In genomic region chr7:13022773-13023535, GRCm38 (mm10) we compare ENCODE assay signal across 8 mouse cellular contexts. TPM values are rescaled to one million over a fixed set of nuclear protein-coding genes. Genes with fewer than 3 reads are reported as not detected.
DNase-seq lines count a peak whose midpoint lies in the region; ATAC-seq lines count a peak whose summit lies in the region.

No protein-coding gene starts in this region.

- H3K9ac ChIP-seq in forebrain, embryonic 13.5 days = peak overlapping the region; percentile 98
- H3K9ac ChIP-seq in limb, embryonic 13.5 days = peak overlapping the region; percentile 74
- H3K9ac ChIP-seq in midbrain, embryonic 12.5 days (replicated peaks) = peak overlapping the region; percentile 72

- 3% methylated on average over 31 of the region's 31 CpGs for WGBS in forebrain, embryonic 13.5 days
- 4% methylated on average over 31 of the region's 31 CpGs for WGBS in hindbrain, embryonic 10.5 days
- 3% methylated on average over 30 of the region's 31 CpGs for WGBS in limb, embryonic 13.5 days
- 4% methylated on average over 31 of the region's 31 CpGs for WGBS in midbrain, embryonic 12.5 days

- peak overlapping the region; percentile 92 for H3K4me3 ChIP-seq in forebrain, embryonic 13.5 days
- H3K4me3 ChIP-seq in hindbrain, embryonic 10.5 days = peak overlapping the region; percentile 97
- peak overlapping the region; percentile 84 for H3K4me3 ChIP-seq in limb, embryonic 13.5 days
- peak overlapping the region; percentile 73 for H3K4me3 ChIP-seq in midbrain, embryonic 12.5 days

- peak; percentile 44 for ATAC-seq in forebrain, embryonic 13.5 days
- ATAC-seq in limb, embryonic 13.5 days (ENCODE audit: low FRiP score, low read depth) = peak; percentile 71
- peak; percentile 67 for ATAC-seq in midbrain, embryonic 12.5 days (ENCODE audit: low FRiP score, low read depth)

- H3K36me3 ChIP-seq in forebrain, embryonic 13.5 days (ENCODE audit: poor library complexity, severe bottlenecking) = peaks cover 27% of the 10 kb centered on the region
- H3K36me3 ChIP-seq in hindbrain, embryonic 10.5 days = peaks cover 29% of the 10 kb centered on the region
- peaks cover 27% of the 10 kb centered on the region for H3K36me3 ChIP-seq in limb, embryonic 13.5 days
- H3K36me3 ChIP-seq in midbrain, embryonic 12.5 days = peaks cover 25% of the 10 kb centered on the region
- peaks cover 10% of the 10 kb centered on the region; the same call in 1 of the 2 replicates for H3K36me3 ChIP-seq in splenic B cell, adult 2 months (ENCODE audit: control insufficient read depth, insufficient read depth, low read length, poor library complexity, severe bottlenecking)

- H3K9me3 ChIP-seq in forebrain, embryonic 13.5 days (replicated peaks) = no peaks in the 10 kb centered on the region
- H3K9me3 ChIP-seq in hindbrain, embryonic 10.5 days = no peaks in the 10 kb centered on the region
- H3K9me3 ChIP-seq in limb, embryonic 13.5 days = no peaks in the 10 kb centered on the region
- H3K9me3 ChIP-seq in midbrain, embryonic 12.5 days = no peaks in the 10 kb centered on the region

- peak; percentile 81 for DNase-seq in MEL-GATA-1-ER (ENCODE audit: extremely low read depth, low read depth)
- peak; percentile 81 for DNase-seq in c-Kit-positive CD71-negative TER-119-negative erythroid progenitor cells, embryonic 14.5 days (ENCODE audit: low read depth)
- peak; percentile 92 for DNase-seq in hindbrain, embryonic 10.5 days (ENCODE audit: low spot score)
- DNase-seq in splenic B cell, adult 2 months (ENCODE audit: low read depth, low spot score) = peak; percentile 77
- DNase-seq in frontal cortex, adult 2 months (ENCODE audit: extremely low spot score in 1 of 2, low spot score in 1 of 2) = no peak

- H3K4me1 ChIP-seq in forebrain, embryonic 13.5 days = peaks cover 32% of the 10 kb centered on the region
- H3K4me1 ChIP-seq in hindbrain, embryonic 10.5 days (replicated peaks) = peaks cover 32% of the 10 kb centered on the region
- H3K4me1 ChIP-seq in limb, embryonic 13.5 days = peaks cover 22% of the 10 kb centered on the region
- H3K4me1 ChIP-seq in midbrain, embryonic 12.5 days = peaks cover 28% of the 10 kb centered on the region

- H3K4me2 ChIP-seq in forebrain, embryonic 13.5 days = peak overlapping the region; percentile 80
- H3K4me2 ChIP-seq in limb, embryonic 13.5 days (replicated peaks) = peak overlapping the region; percentile 100
- peak overlapping the region; percentile 97 for H3K4me2 ChIP-seq in midbrain, embryonic 12.5 days (replicated peaks)

- no peaks in the 10 kb centered on the region for H3K27me3 ChIP-seq in forebrain, embryonic 13.5 days
- no peaks in the 10 kb centered on the region for H3K27me3 ChIP-seq in hindbrain, embryonic 10.5 days (ENCODE audit: insufficient read depth, poor library complexity, severe bottlenecking)
- H3K27me3 ChIP-seq in limb, embryonic 13.5 days = no peaks in the 10 kb centered on the region
- H3K27me3 ChIP-seq in midbrain, embryonic 12.5 days = no peaks in the 10 kb centered on the region
- no peaks in the 10 kb centered on the region for H3K27me3 ChIP-seq in splenic B cell, adult 2 months (ENCODE audit: control insufficient read depth, insufficient read depth, low read length, poor library complexity, severe bottlenecking)

- peak overlapping the region; percentile 99 for H3K27ac ChIP-seq in forebrain, embryonic 13.5 days
- peak overlapping the region; percentile 99 for H3K27ac ChIP-seq in hindbrain, embryonic 10.5 days
- H3K27ac ChIP-seq in limb, embryonic 13.5 days = peak overlapping the region; percentile 99
- peak overlapping the region; percentile 98 for H3K27ac ChIP-seq in midbrain, embryonic 12.5 days (replicated peaks)

RNA-seq across cellular contexts. Expression of gene Chmp2a, which starts 11.7 kb away (rescaled TPM):
- 164 and 168 TPM in 2 replicates for polyA plus RNA-seq in forebrain, embryonic 13.5 days (2015; fragmentation: Nextera tagmentation; extraction: Ambion mirVana)
- 113 and 144 TPM in 2 replicates for polyA plus RNA-seq in hindbrain, embryonic 10.5 days (2016; fragmentation: Nextera tagmentation; extraction: Ambion mirVana)
- 127 and 133 TPM in 2 replicates for polyA plus RNA-seq in limb, embryonic 13.5 days (2015; fragmentation: Nextera tagmentation; extraction: Ambion mirVana)
- polyA plus RNA-seq in midbrain, embryonic 12.5 days (2016; fragmentation: Nextera tagmentation; extraction: Ambion mirVana) = 139 and 150 TPM in 2 replicates
- polyA plus RNA-seq in frontal cortex, adult 2 months (2012; rRNA removed) = 239 and 244 TPM in 2 replicates

RNA-seq across cellular contexts. Expression of gene Zbtb45, which starts 13.1 kb away (rescaled TPM):
- 32.8 and 37.1 TPM in 2 replicates for polyA plus RNA-seq in forebrain, embryonic 13.5 days (2015; fragmentation: Nextera tagmentation; extraction: Ambion mirVana)
- polyA plus RNA-seq in hindbrain, embryonic 10.5 days (2016; fragmentation: Nextera tagmentation; extraction: Ambion mirVana) = 31.3 and 34.4 TPM in 2 replicates
- 28.0 and 29.6 TPM in 2 replicates for polyA plus RNA-seq in limb, embryonic 13.5 days (2015; fragmentation: Nextera tagmentation; extraction: Ambion mirVana)
- 36.6 and 37.1 TPM in 2 replicates for polyA plus RNA-seq in midbrain, embryonic 12.5 days (2016; fragmentation: Nextera tagmentation; extraction: Ambion mirVana)
- polyA plus RNA-seq in frontal cortex, adult 2 months (2012; rRNA removed) = 34.3 and 36.8 TPM in 2 replicates

RNA-seq across cellular contexts. Expression of gene Ube2m, which starts 15.1 kb away (rescaled TPM):
- 44.0 and 53.7 TPM in 2 replicates for polyA plus RNA-seq in forebrain, embryonic 13.5 days (2015; fragmentation: Nextera tagmentation; extraction: Ambion mirVana)
- 126 and 157 TPM in 2 replicates for polyA plus RNA-seq in hindbrain, embryonic 10.5 days (2016; fragmentation: Nextera tagmentation; extraction: Ambion mirVana)
- 100 and 114 TPM in 2 replicates for polyA plus RNA-seq in limb, embryonic 13.5 days (2015; fragmentation: Nextera tagmentation; extraction: Ambion mirVana)
- 143 and 149 TPM in 2 replicates for polyA plus RNA-seq in midbrain, embryonic 12.5 days (2016; fragmentation: Nextera tagmentation; extraction: Ambion mirVana)
- 362 and 411 TPM in 2 replicates for polyA plus RNA-seq in frontal cortex, adult 2 months (2012; rRNA removed)

RNA-seq across cellular contexts. Expression of gene Trim28, which starts 24.0 kb away (rescaled TPM):
- 270 and 289 TPM in 2 replicates for polyA plus RNA-seq in forebrain, embryonic 13.5 days (2015; fragmentation: Nextera tagmentation; extraction: Ambion mirVana)
- polyA plus RNA-seq in hindbrain, embryonic 10.5 days (2016; fragmentation: Nextera tagmentation; extraction: Ambion mirVana) = 373 and 399 TPM in 2 replicates
- 316 and 329 TPM in 2 replicates for polyA plus RNA-seq in limb, embryonic 13.5 days (2015; fragmentation: Nextera tagmentation; extraction: Ambion mirVana)
- polyA plus RNA-seq in midbrain, embryonic 12.5 days (2016; fragmentation: Nextera tagmentation; extraction: Ambion mirVana) = 376 and 420 TPM in 2 replicates
- 234 and 279 TPM in 2 replicates for polyA plus RNA-seq in frontal cortex, adult 2 months (2012; rRNA removed)

RNA-seq across cellular contexts. Expression of gene Slc27a5, which starts 25.0 kb away (rescaled TPM):
- 0.12 and 0.53 TPM in 2 replicates for polyA plus RNA-seq in forebrain, embryonic 13.5 days (2015; fragmentation: Nextera tagmentation; extraction: Ambion mirVana)
- 0.11 and 0.26 TPM in 2 replicates for polyA plus RNA-seq in hindbrain, embryonic 10.5 days (2016; fragmentation: Nextera tagmentation; extraction: Ambion mirVana)
- polyA plus RNA-seq in limb, embryonic 13.5 days (2015; fragmentation: Nextera tagmentation; extraction: Ambion mirVana) = 0.08 and 0.34 TPM in 2 replicates
- 0.13 TPM in 1 of 2 replicates, not detected in the other for polyA plus RNA-seq in midbrain, embryonic 12.5 days (2016; fragmentation: Nextera tagmentation; extraction: Ambion mirVana)
- 0.64 and 1.3 TPM in 2 replicates for polyA plus RNA-seq in frontal cortex, adult 2 months (2012; rRNA removed)

Comparison
In these comparisons a context has a peak if more than half of its experiments do, and no peak if none do; other contexts are left out.
1. DNase-seq: peak in MEL-GATA-1-ER (single experiment), c-Kit-positive CD71-negative TER-119-negative erythroid progenitor cells, embryonic 14.5 days (single experiment), hindbrain, embryonic 10.5 days (single experiment) and splenic B cell, adult 2 months (single experiment); none in frontal cortex, adult 2 months (0 of 2).
2. Peak in every context shown above with its lines, with median percentiles within 50 percentile points of each other: ATAC-seq, H3K27ac ChIP-seq, H3K4me2 ChIP-seq, H3K4me3 ChIP-seq and H3K9ac ChIP-seq.